Mouse (Mus musculus): ENCODE results near the gene Slc37a1.
A peak's percentile ranks its signal among the peaks of the same experiment; 100 is the strongest.

The Slc37a1 gene

GRCm38 (mm10) chr17:31317521-31318272, 31.1 kb downstream of the Slc37a1 start:
- DNase-seq (ENCODE audit: low spot score in 2 of 2) = no peak

DNA sequence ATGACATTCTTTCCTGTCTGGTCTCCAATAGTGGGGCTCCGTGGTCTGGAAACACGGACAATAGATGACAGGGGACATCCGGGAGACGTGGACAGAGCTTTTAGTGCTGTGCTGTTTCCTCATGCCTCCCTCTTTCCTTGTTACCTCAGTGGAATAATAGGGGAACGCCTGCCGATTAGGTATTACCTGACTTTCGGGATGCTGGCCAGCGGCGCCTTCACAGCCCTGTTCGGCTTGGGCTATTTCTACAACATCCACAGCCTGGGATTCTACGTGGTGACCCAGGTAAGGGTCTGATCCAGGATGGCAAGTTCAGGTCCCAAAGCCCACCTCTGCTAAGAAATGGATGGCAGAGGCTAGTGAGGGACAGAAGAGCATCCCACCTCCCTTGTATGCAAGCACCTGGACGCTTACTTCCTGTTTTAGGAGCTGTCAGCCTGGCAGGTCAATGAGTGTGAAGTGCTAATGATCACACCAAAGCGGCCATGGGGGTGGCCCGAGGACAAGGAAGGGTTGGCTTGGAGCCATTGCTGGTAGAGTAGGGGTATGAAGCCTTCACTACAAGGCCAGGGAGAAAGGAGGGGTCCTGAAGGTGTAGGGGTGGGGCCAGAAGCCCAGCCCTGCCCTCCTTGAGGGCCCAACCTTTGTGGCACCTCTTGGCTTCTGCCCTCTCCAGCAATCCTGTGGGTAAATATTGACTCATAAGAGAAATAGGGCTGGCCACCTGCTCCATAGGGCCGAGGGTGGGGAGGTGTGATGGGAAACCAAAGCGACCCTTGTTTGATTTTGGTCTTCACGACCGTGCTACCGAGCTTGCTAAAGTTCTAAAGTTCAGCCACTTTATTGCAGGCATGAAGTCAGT, 32.5 kb downstream of the Slc37a1 start:
- no peak for DNase-seq (ENCODE audit: low spot score in 2 of 2)

DNA sequence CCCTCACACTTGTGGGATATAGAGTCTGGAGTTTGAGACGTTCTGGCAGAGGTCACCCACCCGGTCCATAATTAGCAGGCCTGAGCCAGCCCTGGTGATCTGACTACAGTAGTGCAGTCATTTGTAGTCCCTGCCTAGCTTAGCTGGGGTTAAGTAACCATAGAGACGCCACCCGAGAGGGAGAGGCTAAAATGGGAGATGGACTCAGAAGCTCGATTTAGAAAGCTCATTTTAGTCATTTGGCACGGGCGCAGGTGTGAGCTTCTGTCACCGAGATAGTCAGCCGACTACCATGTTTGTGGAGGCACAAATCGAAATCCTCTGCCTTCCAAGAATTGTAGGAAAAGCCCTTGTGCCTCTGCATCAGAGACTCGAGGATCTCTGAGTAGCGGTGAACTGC, 34.8 kb downstream of the Slc37a1 start:
- peak; percentile 68 to 74 for DNase-seq (ENCODE audit: low spot score in 2 of 2)

GRCm38 (mm10) chr17:31322446-31322845, 35.9 kb downstream of the Slc37a1 start:
- DNase-seq (ENCODE audit: low spot score in 2 of 2) = no peak

- no peak for DNase-seq (ENCODE audit: low spot score in 2 of 2)
These were observed 36.8 kb downstream of the Slc37a1 start for GRCm38 (mm10) chr17:31323379-31323778.

GRCm38 (mm10) chr17:31324227-31324626, 37.6 kb downstream of the Slc37a1 start:
- DNase-seq (ENCODE audit: low spot score in 2 of 2) = no peak

DNA sequence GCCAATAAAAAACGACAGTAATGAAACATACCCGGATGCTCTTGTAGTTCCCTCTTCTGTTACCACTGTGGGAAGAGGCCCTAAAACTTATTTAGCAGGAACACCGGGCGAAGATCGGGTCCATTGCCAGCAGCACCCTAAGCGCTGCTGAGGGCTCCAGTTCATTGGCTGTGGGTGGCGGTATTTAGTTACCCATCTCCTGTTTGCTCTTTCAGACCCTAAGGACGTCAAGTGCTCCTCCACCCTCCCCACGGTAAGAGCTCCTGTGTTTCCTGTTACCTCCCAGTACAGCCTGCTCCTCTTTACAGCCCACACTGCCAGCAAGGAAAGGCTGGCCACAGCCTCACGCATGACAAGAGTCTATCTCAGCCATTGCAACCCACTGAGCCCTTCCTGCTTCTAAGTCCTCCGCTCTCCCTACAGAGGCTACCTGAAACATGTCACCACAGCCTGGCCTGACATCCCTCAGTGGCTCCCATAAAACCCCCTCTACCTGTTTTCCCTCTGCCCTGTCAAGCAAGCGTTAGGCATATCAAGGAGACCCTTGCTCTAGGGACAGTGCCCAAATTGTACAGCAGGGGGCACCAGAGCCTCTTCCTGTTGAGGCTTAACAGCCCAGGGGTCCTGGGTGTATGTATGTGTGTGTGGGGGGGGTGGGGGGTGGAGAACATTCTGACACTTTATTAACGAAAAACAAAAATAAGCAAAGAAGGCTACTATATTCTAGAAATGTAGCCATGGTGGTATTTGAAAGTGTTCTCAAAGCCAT, 39.0 kb downstream of the Slc37a1 start:
- DNase-seq (ENCODE audit: low spot score in 2 of 2) = peak in 1 of 2 experiments; percentile 47

GRCm38 (mm10) chr17:31326220-31326852, 39.7 kb downstream of the Slc37a1 start:
- no peak for DNase-seq (ENCODE audit: low spot score in 2 of 2)

DNA sequence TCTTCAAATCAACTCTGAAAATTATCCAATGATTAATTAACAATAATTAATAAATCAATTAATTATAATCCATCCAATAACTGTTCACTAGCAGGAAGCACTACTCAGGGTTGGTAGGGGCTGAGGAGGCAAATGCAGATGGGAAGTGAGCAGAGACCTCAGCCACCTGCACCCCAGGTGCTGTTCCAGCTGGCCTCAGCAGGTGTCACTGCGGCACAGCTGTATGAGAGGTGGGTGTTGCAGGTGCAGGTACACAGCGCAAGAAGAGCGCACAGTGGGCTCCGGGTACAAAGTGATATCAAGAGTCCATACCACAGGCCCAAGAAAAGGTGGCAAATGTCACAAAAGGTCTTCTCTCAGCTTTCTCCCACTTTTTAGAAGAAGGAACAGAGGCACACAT, 41.9 kb downstream of the Slc37a1 start:
- no peak for DNase-seq (ENCODE audit: low spot score in 2 of 2)

DNA sequence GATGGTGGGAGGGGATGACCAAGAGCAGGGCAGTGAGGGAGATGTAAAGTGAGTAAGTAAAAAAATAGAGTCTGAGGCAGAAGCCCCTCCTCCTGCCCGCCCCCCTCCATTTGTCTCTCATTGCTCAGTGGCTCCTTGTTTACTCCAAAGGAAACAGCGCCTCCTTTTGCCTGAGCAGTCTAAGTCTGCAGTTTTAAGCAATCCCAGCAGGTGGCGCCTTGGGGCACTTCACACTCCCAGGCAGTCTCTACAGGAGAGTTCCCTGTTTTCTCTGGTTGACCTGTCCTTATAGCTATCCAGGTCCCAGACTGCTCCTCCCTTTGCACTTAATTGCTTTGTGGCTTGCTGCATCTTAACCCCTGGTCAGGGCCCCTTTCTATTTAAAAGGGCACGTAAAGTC, 44.0 kb downstream of the Slc37a1 start:
- peak; percentile 67 to 72 for DNase-seq (ENCODE audit: low spot score in 2 of 2)

GRCm38 (mm10) chr17:31331273-31331672, 44.7 kb downstream of the Slc37a1 start:
- no peak for DNase-seq (ENCODE audit: low spot score in 2 of 2)

- DNase-seq (ENCODE audit: low spot score in 2 of 2) = no peak
These were observed 45.3 kb downstream of the Slc37a1 start for GRCm38 (mm10) chr17:31331920-31332319.

- no peak for DNase-seq (ENCODE audit: low spot score in 2 of 2)
These were observed 45.7 kb downstream of the Slc37a1 start for GRCm38 (mm10) chr17:31332333-31332732.

- DNase-seq (ENCODE audit: low spot score in 2 of 2) = no peak
These were observed 48.1 kb downstream of the Slc37a1 start for GRCm38 (mm10) chr17:31334509-31335260.

DNA sequence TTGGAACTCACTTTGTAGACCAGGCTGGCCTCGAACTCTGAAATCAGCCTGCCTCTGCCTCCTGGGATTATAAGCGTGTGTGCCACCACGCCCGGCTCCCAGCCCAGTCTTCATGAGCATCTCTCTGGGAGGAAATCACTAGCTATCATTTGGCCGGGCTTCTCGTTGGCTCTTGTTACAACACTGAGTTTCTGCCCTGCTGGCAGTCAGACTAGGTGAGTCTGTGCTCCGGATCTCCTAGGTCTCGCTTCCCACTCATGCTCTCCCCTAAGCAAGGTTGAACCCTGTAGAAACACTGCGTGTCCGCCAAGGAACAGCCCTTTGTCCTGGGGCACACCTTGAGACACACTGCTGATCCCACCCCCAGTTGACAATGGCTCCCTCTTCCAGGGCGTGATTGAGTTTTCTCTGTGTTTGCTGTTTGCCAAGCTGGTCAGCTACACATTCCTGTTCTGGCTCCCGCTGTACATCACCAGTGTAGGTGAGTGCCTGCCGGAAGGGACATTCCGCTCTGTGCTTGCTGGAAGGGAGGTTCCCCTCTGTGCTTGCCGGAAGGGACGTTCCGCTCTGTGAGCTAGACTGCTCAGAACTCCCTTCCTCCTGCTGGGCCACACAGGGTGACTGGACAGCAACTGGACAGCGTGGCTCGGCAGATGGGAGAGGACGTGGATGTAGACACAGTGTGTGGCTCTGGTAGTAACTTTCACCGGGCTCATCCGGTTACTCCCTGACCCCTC, 48.9 kb downstream of the Slc37a1 start:
- DNase-seq (ENCODE audit: low spot score in 2 of 2) = no peak

DNA sequence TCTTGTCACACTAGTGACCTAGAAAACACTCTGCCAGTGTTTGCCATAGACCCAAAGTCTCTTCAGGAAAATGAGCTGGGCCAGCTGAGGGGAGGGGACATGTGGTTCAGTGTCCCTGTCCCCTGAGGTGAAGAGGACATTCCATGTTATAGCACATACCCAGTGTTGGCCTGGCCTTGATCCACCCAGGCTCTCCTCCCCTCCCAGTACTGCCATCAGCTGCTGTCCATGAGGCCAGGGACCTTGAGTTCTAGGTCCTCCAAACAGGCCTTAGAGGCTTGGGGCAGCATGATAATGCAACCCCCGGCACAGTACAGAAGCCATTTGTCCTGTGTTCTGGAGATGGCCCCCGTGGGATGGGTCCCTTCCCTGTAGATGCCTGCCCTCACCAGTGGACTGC, 53.2 kb downstream of the Slc37a1 start:
- DNase-seq (ENCODE audit: low spot score in 2 of 2) = no peak

DNA sequence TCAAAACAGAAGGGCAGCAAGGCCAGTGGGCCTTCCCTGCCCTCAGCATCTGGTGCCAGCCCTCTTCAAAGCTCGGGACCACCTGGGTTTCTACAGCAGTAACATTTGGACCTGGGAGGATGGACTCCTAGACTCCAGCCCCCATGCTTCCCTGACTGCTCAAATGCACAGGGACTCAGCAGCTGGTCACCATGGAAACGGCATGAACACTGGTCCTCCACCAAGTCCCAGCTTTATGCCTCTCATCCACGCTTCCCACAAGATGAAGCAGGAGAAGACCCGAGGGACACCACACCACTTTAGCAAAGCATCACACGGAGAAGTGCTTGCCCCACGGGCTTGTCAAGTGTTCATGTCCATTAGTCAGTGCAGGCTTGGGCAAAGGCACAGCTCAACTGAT, 55.6 kb downstream of the Slc37a1 start:
- no peak for DNase-seq (ENCODE audit: low spot score in 2 of 2)

DNA sequence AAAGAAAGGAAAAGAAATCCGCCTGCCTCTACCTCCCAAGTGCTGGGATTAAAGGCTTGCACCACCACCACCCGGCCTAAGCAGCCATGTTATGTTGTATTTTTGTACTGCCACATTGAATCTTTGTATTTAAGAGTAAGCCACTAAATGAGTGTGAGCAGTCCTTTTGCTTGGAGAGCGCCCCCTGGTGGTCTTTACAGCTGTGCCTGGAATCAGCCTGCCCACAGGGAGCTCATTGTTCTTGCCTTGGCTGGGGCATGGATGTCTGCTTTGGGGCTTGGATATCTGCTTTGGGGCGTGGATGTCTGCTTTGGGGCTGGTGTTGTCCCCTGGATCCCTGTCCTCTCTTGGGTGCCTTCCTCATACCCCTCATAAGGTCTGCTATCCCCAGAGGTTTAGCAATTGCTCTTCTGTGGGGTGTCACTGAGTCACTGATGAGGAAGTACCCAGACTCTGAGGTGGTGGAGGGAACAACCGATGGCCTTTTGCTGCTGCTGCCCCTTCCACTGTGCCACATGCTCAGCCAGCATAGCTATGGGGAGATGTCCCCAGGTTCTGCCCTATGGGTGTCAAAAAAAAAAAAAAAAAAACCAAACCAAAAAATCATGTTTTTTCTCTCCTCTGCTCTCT, 57.7 kb downstream of the Slc37a1 start:
- peak in 1 of 2 experiments; percentile 61 for DNase-seq (ENCODE audit: low spot score in 2 of 2)

GRCm38 (mm10) chr17:31344816-31345215, 58.2 kb downstream of the Slc37a1 start:
- DNase-seq (ENCODE audit: low spot score in 2 of 2) = no peak

- no peak for DNase-seq (ENCODE audit: low spot score in 2 of 2)
These were observed 61.5 kb downstream of the Slc37a1 start for GRCm38 (mm10) chr17:31348129-31348528.
